Mouse (Mus musculus) bone marrow, adult 2 months (tissue): ENCODE results near the gene Olfr1093. TPM values are rescaled to one million over a fixed set of nuclear protein-coding genes. Genes with fewer than 3 reads are reported as not detected.

Experiments used
- H3K27ac ChIP-seq: fragments of 200-500 bp; 2 replicates; pipeline ENCODE4 v1.5.1; 2012; ENCODE audit warnings: low read depth, mild to moderate bottlenecking, control low read depth, inconsistent platforms, low read length; ENCODE audit not compliant: control insufficient read depth, poor library complexity, insufficient read depth
- H3K4me1 ChIP-seq: fragments of 200-500 bp; 2 replicates; pipeline ENCODE4 v1.6.1; 2011; ENCODE audit warnings: low read length; ENCODE audit not compliant: control insufficient read depth, insufficient read depth
- H3K4me3 ChIP-seq: fragments of 200-500 bp; replicated peaks from 2 replicates; pipeline ENCODE3; 2011; ENCODE audit warnings: mild to moderate bottlenecking, low read depth, low read length, control low read depth; ENCODE audit not compliant: control insufficient read depth
- CTCF ChIP-seq: fragments of 200-500 bp; IDR thresholded peaks from 2 replicates; pipeline ENCODE4 v1.5.1; 2011; ENCODE audit warnings: low read length, control low read depth; ENCODE audit not compliant: control insufficient read depth, insufficient read depth
- POLR2A ChIP-seq: fragments of 200-500 bp; IDR thresholded peaks from 2 replicates; pipeline ENCODE4 v1.6.1; 2011; ENCODE audit warnings: low read depth, mild to moderate bottlenecking, control low read depth, low read length, borderline replicate concordance; ENCODE audit not compliant: control insufficient read depth
- WGBS: fragments of 180-500 bp; shearing (Covaris S2); methylation state at CpG from one replicate; pipeline ENCODE4 v1.1.7; 2018; 5-methylcytosine and 5-hydroxymethylcytosine counted together
- polyA plus RNA-seq: library from polyadenylated mRNA; stranded (reverse); fragments of >200 nt; gene quantifications from 2 replicates; pipeline ENCODE4 v1.2.4, GENCODE M21; 2011; ENCODE audit warnings: low replicate concordance; ENCODE audit not compliant: missing spikeins, insufficient read depth, insufficient read length

Gene Olfr1093
- polyA plus RNA-seq = not detected in 2 replicates

DNA sequence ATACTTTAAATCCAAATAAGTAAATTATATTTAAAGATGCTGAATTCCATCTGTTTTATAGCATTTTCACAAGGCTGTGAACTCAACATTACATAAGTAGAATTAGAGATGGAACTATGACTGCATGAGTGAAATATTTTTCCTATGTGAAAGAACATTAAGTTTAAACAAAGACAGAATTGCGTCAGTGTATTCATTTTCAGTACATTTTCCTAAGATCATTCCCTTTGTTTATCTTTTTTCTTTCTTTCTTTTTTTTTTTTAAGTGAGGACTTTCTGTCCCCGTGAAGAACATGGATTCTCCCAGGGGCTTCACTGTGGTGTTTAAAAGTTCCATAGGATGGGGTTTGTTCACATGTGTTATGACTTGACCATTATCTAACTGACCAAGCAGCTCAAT, at the start of gene Olfr1093:
Gene Olfr1093, plus strand, starts transcription at position 301 of the 400 bp plus-strand sequence.
- H3K4me3 ChIP-seq = no peak within 1 kb of the TSS
- TF ChIP-seq POLR2A (no peak), CTCF (no peak)
- no peak within 1 kb of the TSS for H3K27ac ChIP-seq
- no peaks in the 10 kb centered on the region for H3K4me1 ChIP-seq
- 69% methylated on average over 2 of the region's 2 CpGs for WGBS

DNA sequence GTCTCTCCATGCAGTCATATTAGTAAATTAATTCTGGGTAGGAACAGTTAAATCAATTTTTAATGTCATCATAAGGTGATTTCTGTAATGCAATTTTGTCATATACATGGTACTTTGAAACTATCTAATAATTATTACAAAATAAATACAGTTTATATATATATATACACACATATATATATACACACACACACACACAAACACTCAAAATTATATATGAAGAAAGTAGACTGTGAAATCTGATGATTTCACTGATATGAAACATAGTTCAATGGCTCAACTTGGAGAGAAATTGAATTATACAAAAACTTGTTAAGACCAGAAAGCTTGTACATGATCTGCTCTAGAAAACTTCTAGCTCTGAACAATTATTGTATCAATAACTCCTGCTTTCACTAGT, 48.7 kb upstream of the Olfr1093 start, which contains the start of gene Olfr1089:
Gene Olfr1089, minus strand, starts transcription at position 101 of the 400 bp plus-strand sequence.
- Histone ChIP-seq H3K4me3 (no peak within 1 kb of the TSS), H3K4me1 (no peaks in the 10 kb centered on the region), H3K27ac (no peak within 1 kb of the TSS)
- TF ChIP-seq POLR2A = no peak
- no peak for TF ChIP-seq CTCF

DNA sequence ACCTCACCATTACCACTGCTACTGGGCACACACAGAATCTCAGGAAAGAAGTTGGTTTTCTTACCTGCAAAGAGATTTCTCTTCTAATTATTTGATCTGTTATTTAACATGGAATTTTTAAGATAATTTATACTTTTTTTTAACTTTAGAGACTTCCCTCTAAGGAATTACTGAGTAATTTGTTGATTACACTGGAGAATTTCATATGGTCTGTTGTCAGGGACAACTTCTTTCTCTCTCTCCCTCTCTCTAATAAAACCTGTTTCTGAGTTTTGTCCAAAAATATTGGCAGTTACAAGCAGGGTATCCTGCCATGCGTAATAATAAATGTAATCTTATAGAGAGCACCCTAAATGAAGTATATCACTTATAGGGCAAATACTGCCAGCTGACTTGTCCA, 23.4 kb upstream of the Olfr1093 start, which contains the start of gene Olfr1090:
Gene Olfr1090, minus strand, starts transcription at position 101 of the 400 bp plus-strand sequence.
- TF ChIP-seq CTCF (no peak), POLR2A (no peak)
- no peak within 1 kb of the TSS for H3K27ac ChIP-seq
- WGBS = 70% methylated on average over 1 of the region's 1 CpGs
- H3K4me1 ChIP-seq = no peaks in the 10 kb centered on the region
- no peak within 1 kb of the TSS for H3K4me3 ChIP-seq

DNA sequence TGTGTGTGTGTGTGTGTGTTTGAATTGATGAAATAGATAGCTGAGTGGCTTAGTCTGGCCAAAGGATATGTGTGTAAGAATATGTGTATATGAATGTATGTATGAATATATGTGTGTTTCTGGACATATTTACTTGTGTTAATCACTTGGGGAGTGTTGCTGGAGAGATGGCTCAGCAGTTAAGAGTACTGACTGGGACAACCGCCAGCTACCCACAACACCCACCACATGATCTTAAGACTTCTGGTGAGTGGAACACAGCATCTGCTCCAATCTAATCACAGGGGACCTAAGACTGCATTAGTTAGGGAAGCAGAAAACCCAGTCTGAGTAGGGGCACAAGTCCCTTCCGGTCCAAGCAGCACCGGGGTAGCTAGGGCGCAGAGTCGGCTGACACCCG, 21.2 kb upstream of the Olfr1093 start:
- Histone ChIP-seq H3K4me1 (no peaks in the 10 kb centered on the region), H3K4me3 (no peak overlapping the region), H3K27ac (no peak overlapping the region)
- TF ChIP-seq CTCF (no peak), POLR2A (no peak)
- 89% methylated on average over 6 of the region's 6 CpGs for WGBS

DNA sequence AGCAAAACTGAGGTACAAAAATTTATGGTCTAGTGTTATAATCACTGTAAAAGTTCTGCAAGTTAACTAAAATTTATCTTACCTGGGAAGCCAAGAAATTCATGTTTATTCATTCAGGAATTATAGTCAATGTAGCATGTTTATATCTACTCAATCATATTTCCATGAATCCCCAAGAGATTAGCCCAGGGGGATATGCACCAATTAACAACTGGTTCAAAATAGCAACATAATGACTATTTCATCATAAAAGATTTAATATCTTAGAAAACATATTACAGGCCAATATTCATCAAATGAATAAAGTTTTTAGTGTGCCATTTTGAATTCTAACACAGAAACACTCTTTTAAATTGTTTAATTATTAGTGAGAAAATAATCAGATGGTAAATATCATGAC, 27.6 kb downstream of the Olfr1093 start, which contains the start of gene Olfr141:
Gene Olfr141, minus strand, starts transcription at position 101 of the 400 bp plus-strand sequence.
- no peak within 1 kb of the TSS for H3K27ac ChIP-seq
- TF ChIP-seq POLR2A (no peak), CTCF (no peak)
- H3K4me3 ChIP-seq = no peak within 1 kb of the TSS
- H3K4me1 ChIP-seq = no peaks in the 10 kb centered on the region

DNA sequence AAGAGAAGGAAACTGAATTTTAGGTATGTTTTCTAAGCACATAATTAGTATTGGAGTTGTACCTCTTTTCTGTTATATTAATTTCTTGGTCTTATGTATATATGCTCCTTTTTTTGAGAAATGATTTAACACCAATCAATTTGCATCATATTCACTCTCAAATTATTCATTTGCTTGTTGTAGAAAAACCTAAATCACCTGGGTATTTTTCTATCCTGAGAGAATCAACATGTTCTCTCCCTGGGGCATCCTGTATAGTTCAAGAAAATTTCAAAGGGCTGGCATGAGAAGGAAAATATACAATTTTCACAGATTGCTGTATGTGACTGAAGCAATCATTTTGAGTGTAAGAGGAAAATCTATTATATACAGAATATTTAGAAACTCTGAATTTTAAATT, 42.1 kb downstream of the Olfr1093 start, which contains the start of gene Olfr1094:
Gene Olfr1094, plus strand, starts transcription at position 301 of the 400 bp plus-strand sequence.
- no peak within 1 kb of the TSS for H3K27ac ChIP-seq
- H3K4me1 ChIP-seq = no peaks in the 10 kb centered on the region
- no peak within 1 kb of the TSS for H3K4me3 ChIP-seq
- TF ChIP-seq CTCF (no peak), POLR2A (no peak)

Other genes with a start within 250 kb of the Olfr1093 start
- gene Olfr1079, start 240.0 kb upstream of the Olfr1093 start, polyA plus RNA-seq = not detected in 2 replicates
- gene Olfr1080, start 224.2 kb upstream of the Olfr1093 start, polyA plus RNA-seq = not detected in 2 replicates
- gene Olfr1082, start 183.5 kb upstream of the Olfr1093 start, polyA plus RNA-seq = 1.0 TPM in 1 of 2 replicates, not detected in the other
- gene Olfr1084, start 142.8 kb upstream of the Olfr1093 start, polyA plus RNA-seq = not detected in 2 replicates
- 0.30 TPM in 1 of 2 replicates, not detected in the other for gene Olfr1085, start 120.5 kb upstream of the Olfr1093 start, polyA plus RNA-seq
- gene Olfr1086, start 102.4 kb upstream of the Olfr1093 start, polyA plus RNA-seq = not detected in 2 replicates
- not detected in 2 replicates for gene Olfr1087, start 84.1 kb upstream of the Olfr1093 start, polyA plus RNA-seq
- gene Olfr1089, start 48.8 kb upstream of the Olfr1093 start, polyA plus RNA-seq = not detected in 2 replicates
- 4.3 TPM in 1 of 2 replicates, not detected in the other for gene Olfr1090, start 23.5 kb upstream of the Olfr1093 start, polyA plus RNA-seq
- not detected in 2 replicates for gene Olfr141, start 27.5 kb downstream of the Olfr1093 start, polyA plus RNA-seq
- gene Olfr1094, start 42.2 kb downstream of the Olfr1093 start, polyA plus RNA-seq = not detected in 2 replicates
- not detected in 2 replicates for gene Olfr1095, start 69.2 kb downstream of the Olfr1093 start, polyA plus RNA-seq
- not detected in 2 replicates for gene Gm13723, start 92.3 kb downstream of the Olfr1093 start, polyA plus RNA-seq
- gene Olfr1097, start 109.7 kb downstream of the Olfr1093 start, polyA plus RNA-seq = not detected in 2 replicates
- not detected in 2 replicates for gene Olfr1098, start 142.1 kb downstream of the Olfr1093 start, polyA plus RNA-seq
- gene Olfr1099, start 178.2 kb downstream of the Olfr1093 start, polyA plus RNA-seq = not detected in 2 replicates
- gene Olfr1100, start 197.5 kb downstream of the Olfr1093 start, polyA plus RNA-seq = not detected in 2 replicates
- gene Olfr1101, start 208.7 kb downstream of the Olfr1093 start, polyA plus RNA-seq = not detected in 2 replicates
- not detected in 2 replicates for gene Olfr1102, start 215.9 kb downstream of the Olfr1093 start, polyA plus RNA-seq
- gene Olfr1104, start 244.6 kb downstream of the Olfr1093 start, polyA plus RNA-seq = not detected in 2 replicates